Mouse (Mus musculus): ENCODE measurements around the gene Scgb2b2. TPM values are rescaled to one million over a fixed set of nuclear protein-coding genes. Genes with fewer than 3 reads are reported as not detected.

Gene Scgb2b2
- not detected for polyA plus RNA-seq (2017; shearing (Covaris generic))

DNA sequence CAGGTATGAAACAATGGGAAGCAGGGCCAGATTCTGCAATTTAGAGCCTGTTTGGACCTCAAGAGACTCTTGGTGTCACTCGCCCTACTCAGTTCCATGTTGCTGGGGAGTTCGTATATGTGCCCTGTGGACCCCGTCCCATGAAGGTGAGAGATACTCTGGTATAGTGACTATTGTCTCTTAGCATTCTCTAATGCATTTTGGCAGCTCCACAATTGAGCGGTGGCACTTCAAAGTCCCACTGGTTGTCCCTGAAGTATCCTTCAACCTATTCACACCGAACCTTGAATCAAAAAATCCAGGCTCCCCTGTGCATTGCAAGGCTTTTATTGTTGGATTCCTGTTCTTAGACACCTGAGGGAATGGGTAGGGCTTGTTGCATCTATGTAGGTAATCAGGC, at the start of gene Scgb2b2:
Gene Scgb2b2, plus strand, starts transcription at position 301 of the 400 bp plus-strand sequence.

DNA sequence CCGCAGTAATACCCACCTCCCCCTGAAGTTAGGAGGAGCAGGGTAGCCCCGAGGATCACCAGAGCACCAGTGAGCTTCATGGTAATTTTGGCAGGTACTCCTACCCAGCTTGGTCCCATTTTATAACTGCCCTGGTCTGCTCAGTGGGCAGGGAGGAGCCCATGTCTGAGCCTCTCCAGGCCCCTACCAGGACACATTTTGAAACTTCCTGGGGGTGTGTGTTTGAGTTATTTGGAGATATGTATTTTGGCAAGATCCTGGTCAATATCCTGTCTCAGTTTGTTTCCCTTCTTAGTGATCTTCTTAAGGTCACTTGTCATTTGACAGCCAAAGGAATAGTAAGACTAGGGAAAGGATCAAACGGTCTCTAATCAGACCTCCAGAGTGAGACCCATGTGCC, 1.4 kb downstream of the Scgb2b2 start, which contains the start of gene Scgb1b2:
Gene Scgb1b2, minus strand, starts transcription at position 101 of the 400 bp plus-strand sequence.

Other genes starting within 250 kb of the Scgb2b2 start
- 1,718 TPM for gene Fxyd5, start 248.0 kb upstream of the Scgb2b2 start, polyA plus RNA-seq (2017; shearing (Covaris generic))
- gene Fxyd7, start 239.0 kb upstream of the Scgb2b2 start, polyA plus RNA-seq (2017; shearing (Covaris generic)), result 1.6 TPM
- gene Fxyd1, start 233.3 kb upstream of the Scgb2b2 start, polyA plus RNA-seq (2017; shearing (Covaris generic)), result not detected
- gene Lgi4, start 231.2 kb upstream of the Scgb2b2 start, polyA plus RNA-seq (2017; shearing (Covaris generic)), result not detected
- gene Fxyd3, start 213.8 kb upstream of the Scgb2b2 start, polyA plus RNA-seq (2017; shearing (Covaris generic)), result not detected
- not detected for gene Hpn, start 175.2 kb upstream of the Scgb2b2 start, polyA plus RNA-seq (2017; shearing (Covaris generic))
- gene Scn1b, start 163.5 kb upstream of the Scgb2b2 start, polyA plus RNA-seq (2017; shearing (Covaris generic)), result not detected
- 669 TPM for gene Gramd1a, start 134.6 kb upstream of the Scgb2b2 start, polyA plus RNA-seq (2017; shearing (Covaris generic))
- gene Scgb1b2, start 1.3 kb downstream of the Scgb2b2 start, polyA plus RNA-seq (2017; shearing (Covaris generic)), result not detected
- gene Scgb2b3, start 71.6 kb downstream of the Scgb2b2 start, polyA plus RNA-seq (2017; shearing (Covaris generic)), result not detected
- not detected for gene Scgb1b3, start 85.1 kb downstream of the Scgb2b2 start, polyA plus RNA-seq (2017; shearing (Covaris generic))